Mouse (Mus musculus) CH12.LX (cell line): ENCODE measurements around the gene Srp54a. TPM values are rescaled to one million over a fixed set of nuclear protein-coding genes. Genes with fewer than 3 reads are reported as not detected.

Experiments
- DNase-seq: peaks from one replicate; pipeline ENCODE4 v3.0.0-alpha.2; 2013; ENCODE audit errors: extremely low read depth
- H3K27ac ChIP-seq: 2 replicates; pipeline ENCODE4 v1.5.1; 2012; ENCODE audit warnings: low read depth, mild to moderate bottlenecking, control low read depth, moderate library complexity; ENCODE audit not compliant: insufficient read depth
- H3K27me3 ChIP-seq: replicated peaks from 2 replicates; pipeline ENCODE3; 2012; ENCODE audit warnings: inconsistent platforms
- H3K36me3 ChIP-seq, 2 experiments: replicated peaks in 1 of 2; 2 replicates each; pipeline versions ENCODE3 to v1.6.1; 2012; ENCODE audit warnings: inconsistent platforms in 1 of 2, low read length in 1 of 2, mild to moderate bottlenecking in 1 of 2, mixed read lengths in 1 of 2, moderate library complexity in 1 of 2; ENCODE audit not compliant: control insufficient read depth in 1 of 2, insufficient read depth in 1 of 2
- H3K4me1 ChIP-seq, 2 experiments: 2 replicates each; pipeline ENCODE4 v1.6.1; 2012; ENCODE audit warnings: inconsistent platforms in 1 of 2, moderate library complexity in 1 of 2; ENCODE audit not compliant: insufficient read depth in 2 of 2, control insufficient read depth in 1 of 2
- H3K4me2 ChIP-seq: 2 replicates; pipeline ENCODE4 v1.6.1; 2012; ENCODE audit warnings: low read depth, mild to moderate bottlenecking, control low read depth; ENCODE audit not compliant: poor library complexity, insufficient read depth, severe bottlenecking
- H3K4me3 ChIP-seq, 3 experiments: fragments of 150-350 bp in 1 of 3; sonication (generic) in 1 of 3; replicated peaks in 1 of 3; 2 replicates each; pipeline versions ENCODE3 to v1.5.1; 2011 to 2012; ENCODE audit warnings: low read depth in 2 of 3, low read length in 2 of 3, mild to moderate bottlenecking in 2 of 3, moderate library complexity in 2 of 3, control low read depth in 1 of 3, improper control_type of control experiment in 1 of 3, inconsistent platforms in 1 of 3, mixed read lengths in 1 of 3; ENCODE audit not compliant: poor library complexity in 1 of 3
- H3K79me2 ChIP-seq: replicated peaks from 2 replicates; pipeline ENCODE4 v1.6.1; 2012; ENCODE audit warnings: mild to moderate bottlenecking, moderate library complexity; ENCODE audit not compliant: control insufficient read depth, poor library complexity, insufficient read depth, severe bottlenecking; ENCODE audit errors: extremely low read depth
- H3K9ac ChIP-seq: 2 replicates; pipeline ENCODE4 v1.6.1; 2012; ENCODE audit warnings: low read depth, mild to moderate bottlenecking, control low read depth, moderate library complexity; ENCODE audit not compliant: insufficient read depth
- H3K9me3 ChIP-seq: replicated peaks from 2 replicates; pipeline ENCODE3; 2012; ENCODE audit warnings: low read length, inconsistent platforms, mixed read lengths
- BHLHE40 ChIP-seq: IDR thresholded peaks from 2 replicates; pipeline ENCODE4 v1.6.1; 2011; ENCODE audit warnings: mild to moderate bottlenecking, low read depth, low read length, improper control_type of control experiment
- E2F4 ChIP-seq: IDR thresholded peaks from 2 replicates; pipeline ENCODE4 v1.6.1; 2011; ENCODE audit warnings: low read depth, low read length, improper control_type of control experiment; ENCODE audit not compliant: insufficient replicate concordance
- EP300 ChIP-seq: IDR thresholded peaks from 2 replicates; pipeline ENCODE4 v1.6.1; 2011; ENCODE audit warnings: low read length, improper control_type of control experiment
- ETS1 ChIP-seq: conservative IDR thresholded peaks from 2 replicates; pipeline ENCODE4 v1.6.1; 2012; ENCODE audit warnings: low read depth, mild to moderate bottlenecking, inconsistent platforms, low read length, improper control_type of control experiment, moderate library complexity
- HCFC1 ChIP-seq: IDR thresholded peaks from 2 replicates; pipeline ENCODE4 v1.6.1; 2012; ENCODE audit warnings: low read depth, mild to moderate bottlenecking, inconsistent platforms, low read length, improper control_type of control experiment
- IRF4 ChIP-seq: IDR thresholded peaks from 2 replicates; pipeline ENCODE4 v1.6.1; 2014; ENCODE audit warnings: low read depth, mild to moderate bottlenecking, inconsistent platforms, low read length, improper control_type of control experiment
- JUND ChIP-seq: conservative IDR thresholded peaks from 2 replicates; pipeline ENCODE4 v1.6.1; 2011; ENCODE audit warnings: low read depth, low read length, improper control_type of control experiment
- MEF2A ChIP-seq: IDR thresholded peaks from 2 replicates; pipeline ENCODE4 v1.6.1; 2014; ENCODE audit warnings: low read depth, mild to moderate bottlenecking, inconsistent platforms, low read length, improper control_type of control experiment, borderline replicate concordance
- NRF1 ChIP-seq: IDR thresholded peaks from 2 replicates; pipeline ENCODE4 v1.6.1; 2014; ENCODE audit warnings: low read depth, mild to moderate bottlenecking, inconsistent platforms, low read length, improper control_type of control experiment, moderate library complexity
- POLR2AphosphoS2 ChIP-seq: IDR thresholded peaks from 2 replicates; pipeline ENCODE4 v1.6.1; 2011; ENCODE audit warnings: low read depth, low read length, improper control_type of control experiment
- ZMIZ1 ChIP-seq: IDR thresholded peaks from 2 replicates; pipeline ENCODE4 v1.6.1; 2012; ENCODE audit warnings: low read depth, mild to moderate bottlenecking, inconsistent platforms, low read length, improper control_type of control experiment
- dilution Hi-C: fragments of 300-500 bp; cut with MboI; formaldehyde crosslinking; loops from 2 replicates; pipeline ENCODE4 v1.14.3; 2020; ENCODE audit warnings: low sequenced_read_pairs; ENCODE audit not compliant: extremely low pct_unique_long_range_greater_than_20kb, extremely low pct_ligation_motif_present
- in situ Hi-C: fragments of 300-500 bp; cut with MboI; formaldehyde crosslinking; loops from 3 replicates; pipeline ENCODE4 v1.14.3; 2019; ENCODE audit warnings: low sequenced_read_pairs, low pct_ligation_motif_present, low pct_unique_long_range_greater_than_20kb, mixed read lengths
- polyA plus RNA-seq: library from polyadenylated mRNA; unstranded; fragments of >175 nt; gene quantifications from 2 replicates; pipeline ENCODE4 v1.2.1, GENCODE M21; 2012; ENCODE audit warnings: low read depth; ENCODE audit not compliant: insufficient read length
- total RNA-seq, 2 experiments: library from RNA; depleted of rRNA; stranded (reverse); fragments of 300-350 nt in 1 of 2; fragments of >200 nt in 1 of 2; gene quantifications; 2 replicates each; pipeline ENCODE4 v1.2.3; 2012 to 2014

The Srp54a gene
- total and polyA plus RNA-seq, 3 experiments = 70.7 to 126 (median 101) TPM

GRCm38 (mm10) chr12:55049731-55050353, 30.2 kb upstream of the Srp54a start:
- Histone ChIP-seq H3K27me3 (no peaks in the 10 kb centered on the region), H3K27ac (no peak overlapping the region), H3K9me3 (no peaks in the 10 kb centered on the region), H3K79me2 (no peaks in the 10 kb centered on the region), H3K36me3 (peaks cover 0 to 42% of the 10 kb centered on the region in 2 experiments), H3K4me1 (peaks cover 7 to 27% of the 10 kb centered on the region in 2 experiments), H3K4me3 (no peak overlapping the region)
- DNase-seq = peak; percentile 53
- dilution Hi-C loops (no loop called here), in situ Hi-C loops (no loop called here)
- TF ChIP-seq EP300 = peak; percentile 80
- peak; percentile 69 for TF ChIP-seq JUND
- no peak for TF ChIP-seq E2F4
- TF ChIP-seq POLR2AphosphoS2 = no peak
- TF ChIP-seq ZMIZ1 = no peak
- TF ChIP-seq IRF4 = peak; percentile 81
- TF ChIP-seq BHLHE40 = peak; percentile 44
- TF ChIP-seq MEF2A = no peak
- 0 out of 2 replicates have a peak, but pooled peaks have one; percentile 13 for TF ChIP-seq ETS1
- no peak for TF ChIP-seq HCFC1
- TF ChIP-seq, all 38 proteins: peak for 5
- Histone ChIP-seq H3K4me2 (peak overlapping the region; percentile 25), H3K9ac (peak overlapping the region; percentile 3; the same call in 1 of the 2 replicates)

GRCm38 (mm10) chr12:55051210-55052173, 28.6 kb upstream of the Srp54a start:
- no peaks in the 10 kb centered on the region for H3K27me3 ChIP-seq
- no peak for TF ChIP-seq NRF1
- H3K9ac ChIP-seq = no peak overlapping the region
- no peak overlapping the region for H3K4me3 ChIP-seq
- no peak overlapping the region for H3K4me2 ChIP-seq
- H3K79me2 ChIP-seq = no peaks in the 10 kb centered on the region
- no peak overlapping the region for H3K27ac ChIP-seq
- no peaks in the 10 kb centered on the region for H3K9me3 ChIP-seq
- H3K36me3 ChIP-seq = peaks cover 0 to 38% of the 10 kb centered on the region in 2 experiments
- dilution Hi-C loops = no loop called here
- in situ Hi-C loops = no loop called here
- H3K4me1 ChIP-seq = peaks cover 7 to 27% of the 10 kb centered on the region in 2 experiments
- no peak for DNase-seq
